Mouse (Mus musculus): ENCODE measurements at regions not wholly inside any gene's neighbourhood (a gene's known extent, or its start where the extent isn't known, plus 50 kb on each side); places are given as distances from the start of the nearest gene placed in this dataset.
A peak's percentile ranks its signal among the peaks of the same experiment; 100 is the strongest.
"Not testable (repeated sequence)": the region's sequence is repeated elsewhere in the genome, so short reads cannot be mapped to it uniquely, and the experiment has no call there.

- not testable (repeated sequence) for DNase-seq (ENCODE audit: extremely low spot score in 1 of 2, low spot score in 1 of 2)
Observed at GRCm38 (mm10) chr10:29044781-29045180, 58.7 kb upstream of the 2310057J18Rik start.

GRCm38 (mm10) chr10:29087823-29088222 lies 55.8 kb upstream of the Soga3 start:
- DNase-seq (ENCODE audit: extremely low spot score in 1 of 2, low spot score in 1 of 2) = peak; percentile 12 to 80

All from frontal cortex, adult 2 months (tissue).